Mouse (Mus musculus) hindbrain, embryonic 14.5 days (tissue): ENCODE data around the gene Speg. TPM values are rescaled to one million over a fixed set of nuclear protein-coding genes. Genes with fewer than 3 reads are reported as not detected.

Experiments used
- ATAC-seq: fragments of 200-750 bp; cut with Nextera tagmentation; 2 replicates; pipeline ENCODE4 v1.8.0; 2017; ENCODE audit warnings: moderate number of reproducible peaks, mild to moderate bottlenecking, moderate TSS enrichment, moderate library complexity; ENCODE audit not compliant: low FRiP score
- DNase-seq: peaks from one replicate; pipeline ENCODE4 v3.0.0-alpha.2; 2015; ENCODE audit warnings: low spot score
- H3K27ac ChIP-seq: fragments of 300-500 bp; sonication (generic); 2 replicates; pipeline ENCODE4 v1.5.1; 2014; ENCODE audit warnings: mild to moderate bottlenecking, moderate library complexity
- H3K27me3 ChIP-seq: fragments of 300-500 bp; sonication (generic); 2 replicates; pipeline ENCODE4 v1.6.1; 2014; ENCODE audit warnings: mild to moderate bottlenecking, low read length, mixed read lengths; ENCODE audit not compliant: control insufficient read depth, insufficient read depth
- H3K36me3 ChIP-seq: fragments of 300-500 bp; sonication (generic); replicated peaks from 2 replicates; pipeline ENCODE4 v1.6.1; 2014; ENCODE audit not compliant: control insufficient read depth, insufficient read depth
- H3K4me1 ChIP-seq: fragments of 300-500 bp; sonication (generic); replicated peaks from 2 replicates; pipeline ENCODE4 v1.6.1; 2014; ENCODE audit warnings: antibody characterized with exemption, low read length, mixed read lengths; ENCODE audit not compliant: control insufficient read depth, insufficient read depth
- H3K4me2 ChIP-seq: fragments of 300-500 bp; sonication (generic); replicated peaks from 2 replicates; pipeline ENCODE4 v1.6.1; 2014; ENCODE audit warnings: mild to moderate bottlenecking, moderate library complexity
- H3K4me3 ChIP-seq: fragments of 300-500 bp; sonication (generic); replicated peaks from 2 replicates; pipeline ENCODE4 v1.5.1; 2014; ENCODE audit warnings: mild to moderate bottlenecking, low read length
- H3K9ac ChIP-seq: fragments of 300-500 bp; sonication (generic); 2 replicates; pipeline ENCODE4 v1.6.1; 2014
- H3K9me3 ChIP-seq: fragments of 300-500 bp; sonication (generic); 2 replicates; pipeline ENCODE4 v1.6.1; 2016; ENCODE audit warnings: low read length; ENCODE audit not compliant: control insufficient read depth
- WGBS: fragments of 180-500 bp; shearing (Covaris S2); extraction: QIAGEN DNeasy Blood & Tissue Kit; methylation state at CpG from one replicate; pipeline ENCODE4 v1.1.7; 2014; 5-methylcytosine and 5-hydroxymethylcytosine counted together
- polyA plus RNA-seq: library from polyadenylated mRNA; unstranded; fragments of >200 nt; fragmentation: Nextera tagmentation; extraction: Ambion mirVana; gene quantifications from 2 replicates; pipeline ENCODE4 v1.2.1, GENCODE M21; 2014

Gene Speg
- polyA plus RNA-seq, 1 experiment from 2014 or later, result 18.0 TPM

- Histone ChIP-seq H3K9ac (peak overlapping the region; percentile 51), H3K27me3 (peaks cover 43% of the 10 kb centered on the region), H3K4me3 (peak overlapping the region; percentile 26), H3K36me3 (peaks cover 4% of the 10 kb centered on the region; the same call in 1 of the 2 replicates), H3K9me3 (no peaks in the 10 kb centered on the region), H3K27ac (no peak overlapping the region), H3K4me1 (peaks cover 15% of the 10 kb centered on the region), H3K4me2 (peak overlapping the region; percentile 48)
- WGBS, result under 1% methylated on average over 71 of the region's 71 CpGs
- DNase-seq (peak; percentile 32), ATAC-seq (peak; percentile 44; the same call in 1 of the 2 replicates)
Observed at GRCm38 (mm10) chr1:75422823-75423471, 47.9 kb downstream of the Speg start.

GRCm38 (mm10) chr1:75423780-75424390 lies 48.8 kb downstream of the Speg start:
- Histone ChIP-seq H3K9ac (no peak overlapping the region), H3K4me3 (no peak overlapping the region), H3K36me3 (peaks cover 5% of the 10 kb centered on the region), H3K9me3 (no peaks in the 10 kb centered on the region), H3K4me2 (no peak overlapping the region), H3K27me3 (peaks cover 43% of the 10 kb centered on the region), H3K4me1 (peaks cover 15% of the 10 kb centered on the region), H3K27ac (no peak overlapping the region)
- ATAC-seq (no peak), DNase-seq (no peak)
- 56% methylated on average over 11 of the region's 11 CpGs for WGBS

- ATAC-seq (no peak), DNase-seq (peak; percentile 74)
- Histone ChIP-seq H3K27ac (no peak overlapping the region), H3K27me3 (peaks cover 32% of the 10 kb centered on the region), H3K36me3 (peaks cover 10% of the 10 kb centered on the region), H3K4me3 (no peak overlapping the region), H3K4me2 (no peak overlapping the region), H3K4me1 (peaks cover 15% of the 10 kb centered on the region), H3K9me3 (no peaks in the 10 kb centered on the region), H3K9ac (no peak overlapping the region)
- WGBS, result 29% methylated on average over 10 of the region's 10 CpGs
Observed at GRCm38 (mm10) chr1:75425796-75426471, 50.8 kb downstream of the Speg start.

GRCm38 (mm10) chr1:75435475-75436328 lies 60.6 kb downstream of the Speg start, which contains the start of gene Gmppa:
Gmppa (plus strand) TSS chr1:75435930.
- Histone ChIP-seq H3K9ac (peak within 1 kb of the TSS; percentile 78), H3K36me3 (no peaks in the 10 kb centered on the region), H3K4me1 (peaks cover 11% of the 10 kb centered on the region), H3K4me2 (peak within 1 kb of the TSS; percentile 73), H3K9me3 (no peaks in the 10 kb centered on the region), H3K27ac (peak within 1 kb of the TSS; percentile 79), H3K4me3 (peak within 1 kb of the TSS; percentile 60), H3K27me3 (no peaks in the 10 kb centered on the region)
- ATAC-seq (peak; percentile 83), DNase-seq (peak; percentile 89)
- 6% methylated on average over 28 of the region's 28 CpGs for WGBS

GRCm38 (mm10) chr1:75438782-75439181 lies 63.7 kb downstream of the Speg start:
- H3K9me3 ChIP-seq, result no peaks in the 10 kb centered on the region
- H3K36me3 ChIP-seq, result no peaks in the 10 kb centered on the region
- peaks cover 24% of the 10 kb centered on the region for H3K4me1 ChIP-seq
- H3K27ac ChIP-seq, result no peak overlapping the region
- DNase-seq (no peak), ATAC-seq (no peak)
- no peak overlapping the region for H3K4me3 ChIP-seq
- 76% methylated on average over 8 of the region's 9 CpGs for whole genome bisulfite sequencing
- no peak overlapping the region for H3K9ac ChIP-seq
- no peaks in the 10 kb centered on the region for H3K27me3 ChIP-seq
- no peak overlapping the region for H3K4me2 ChIP-seq

- Histone ChIP-seq H3K4me2 (no peak overlapping the region), H3K27ac (no peak overlapping the region), H3K9ac (no peak overlapping the region), H3K9me3 (no peaks in the 10 kb centered on the region), H3K36me3 (no peaks in the 10 kb centered on the region), H3K27me3 (no peaks in the 10 kb centered on the region), H3K4me3 (no peak overlapping the region), H3K4me1 (peaks cover 42% of the 10 kb centered on the region)
- 86% methylated on average over 7 of the region's 7 CpGs for WGBS
- DNase-seq, result no peak
- ATAC-seq, result no peak
Observed at GRCm38 (mm10) chr1:75440661-75441060, 65.6 kb downstream of the Speg start.

- no peak for ATAC-seq
- 79% methylated on average over 15 of the region's 15 CpGs for WGBS
- H3K27ac ChIP-seq, result no peak overlapping the region
Observed at GRCm38 (mm10) chr1:75441471-75441996, 66.4 kb downstream of the Speg start.

GRCm38 (mm10) chr1:75442171-75442570 lies 67.1 kb downstream of the Speg start:
- Histone ChIP-seq H3K4me1 (peaks cover 47% of the 10 kb centered on the region), H3K36me3 (no peaks in the 10 kb centered on the region), H3K9me3 (no peaks in the 10 kb centered on the region), H3K4me2 (no peak overlapping the region), H3K27ac (0 out of 2 replicates have a peak overlapping the region, but pooled peaks have one; percentile 76), H3K27me3 (no peaks in the 10 kb centered on the region), H3K9ac (no peak overlapping the region), H3K4me3 (no peak overlapping the region)
- WGBS, result 79% methylated on average over 9 of the region's 9 CpGs
- ATAC-seq (no peak), DNase-seq (no peak)

More at GRCm38 (mm10) chr1:75441471-75441996, 66.4 kb downstream of the Speg start:
- Histone ChIP-seq H3K9ac (no peak overlapping the region), H3K4me1 (peaks cover 46% of the 10 kb centered on the region), H3K4me3 (no peak overlapping the region), H3K9me3 (no peaks in the 10 kb centered on the region), H3K4me2 (no peak overlapping the region), H3K27me3 (no peaks in the 10 kb centered on the region), H3K36me3 (no peaks in the 10 kb centered on the region)
- no peak for DNase-seq
